26 mouse cellular contexts compared by ENCODE assay signal in the genomic region with DNA sequence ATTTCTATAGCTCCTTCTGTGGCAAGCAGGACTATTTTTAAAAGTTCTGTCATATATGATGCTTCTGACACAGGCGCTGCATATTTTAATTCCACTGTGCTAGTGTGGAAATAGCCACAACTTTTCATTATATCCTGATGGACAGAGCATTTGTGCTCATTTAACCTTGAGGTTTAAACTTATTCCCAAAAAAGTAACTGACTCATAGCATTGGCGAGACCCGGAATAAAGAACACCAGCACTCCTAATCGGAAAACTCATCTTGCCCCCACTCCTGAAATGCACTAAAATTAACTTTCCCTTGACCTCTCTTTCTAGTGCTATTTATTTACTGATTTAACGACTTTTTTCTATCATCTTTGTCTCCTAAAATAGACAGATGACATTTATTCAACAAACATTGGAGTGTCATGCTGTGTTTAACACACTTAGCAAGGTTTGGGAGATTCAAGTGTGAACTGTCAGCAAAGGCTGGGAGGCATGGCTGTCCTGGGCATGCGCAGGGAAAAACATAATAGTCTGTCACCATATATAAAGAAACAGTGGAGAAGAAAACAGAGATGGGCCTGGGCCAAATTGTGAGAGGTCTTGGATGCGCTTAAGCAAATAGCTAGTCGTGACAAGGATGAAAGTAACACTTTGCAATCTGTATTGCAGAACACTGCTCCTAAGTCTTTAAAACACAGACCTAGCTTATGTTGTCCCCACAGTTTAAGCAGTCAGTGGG.
A peak's percentile ranks its signal among the peaks of the same experiment; 100 is the strongest.
DNase-seq lines count a peak whose midpoint lies in the region; ATAC-seq and TF ChIP-seq lines count a peak whose summit lies in the region.
"Had no signal": no experiment of that assay in that cellular context is flagged by ENCODE, and none has a peak within 500 bp of the region (broad histone marks: within the 10 kb centered on the region; RNA-seq: fewer than 3 reads in every experiment).

No protein-coding gene starts in this region.

- H3K9ac ChIP-seq in forebrain, embryonic 16.5 days (replicated peaks; ENCODE audit: low read depth, low read length), result no peak overlapping the region
- H3K9ac ChIP-seq in heart, embryonic 14.5 days (ENCODE audit: low read length), result no peak overlapping the region
- H3K9ac ChIP-seq: liver, embryonic 15.5 days; midbrain, embryonic 15.5 days; stomach, embryonic 15.5 days had no signal

- TF ChIP-seq CTCF in layer of hippocampus, adult 2 months (conservative IDR thresholded peaks at IDR 0.05), result no peak
- no peak for TF ChIP-seq CTCF in olfactory bulb, adult 2 months (IDR thresholded peaks at IDR 0.05; ENCODE audit: insufficient read depth, low read depth, low read length)

- intact Hi-C loops in heart, postnatal 25 days (cut with DNase I), result no loop called here

- no peaks in the 10 kb centered on the region for H3K27me3 ChIP-seq in forebrain, embryonic 16.5 days (replicated peaks; ENCODE audit: control insufficient read depth, insufficient read depth, low read length)
- no peaks in the 10 kb centered on the region for H3K27me3 ChIP-seq in forebrain, embryonic 10.5 days (ENCODE audit: poor library complexity, severe bottlenecking)
- no peaks in the 10 kb centered on the region for H3K27me3 ChIP-seq in heart, embryonic 14.5 days (ENCODE audit: control insufficient read depth, insufficient read depth, low read length)
- H3K27me3 ChIP-seq: liver, embryonic 15.5 days; midbrain, embryonic 15.5 days; stomach, embryonic 15.5 days had no signal

- no peaks in the 10 kb centered on the region for H3K9me3 ChIP-seq in forebrain, embryonic 16.5 days (ENCODE audit: control insufficient read depth, low read length)
- H3K9me3 ChIP-seq in forebrain, embryonic 10.5 days, result no peaks in the 10 kb centered on the region
- H3K9me3 ChIP-seq in heart, embryonic 14.5 days (ENCODE audit: control insufficient read depth, low read length), result no peaks in the 10 kb centered on the region
- H3K9me3 ChIP-seq: embryonic facial prominence, embryonic 10.5 days; limb, embryonic 10.5 days; liver, embryonic 15.5 days; midbrain, embryonic 15.5 days; stomach, embryonic 15.5 days had no signal

- ATAC-seq in forebrain, embryonic 16.5 days, result 0 out of 2 replicates have a peak, but pooled peaks have one; percentile 36
- no peak for ATAC-seq in heart, embryonic 14.5 days (ENCODE audit: insufficient number of reproducible peaks, insufficient read depth, low FRiP score, low read depth)
- ATAC-seq: hindbrain, postnatal 0 days; midbrain, embryonic 15.5 days had no signal

- no peak for TF ChIP-seq POLR2A in olfactory bulb, adult 2 months (IDR thresholded peaks at IDR 0.05; ENCODE audit: insufficient read depth, low read depth, low read length)

- H3K4me2 ChIP-seq in forebrain, embryonic 16.5 days (ENCODE audit: low read length), result no peak overlapping the region
- H3K4me2 ChIP-seq in heart, embryonic 14.5 days (ENCODE audit: low read length), result peak overlapping the region; percentile 3; the same call in 1 of the 2 replicates
- H3K4me2 ChIP-seq: liver, embryonic 15.5 days; midbrain, embryonic 15.5 days; stomach, embryonic 15.5 days had no signal

- 58% methylated on average over 8 of the region's 8 CpGs for WGBS in forebrain, embryonic 16.5 days
- 86% methylated on average over 8 of the region's 8 CpGs for WGBS in forebrain, embryonic 10.5 days
- 45% methylated on average over 8 of the region's 8 CpGs for WGBS in heart, embryonic 14.5 days
- 53% methylated on average over 8 of the region's 8 CpGs for WGBS in olfactory bulb, adult 2 months

- H3K4me3 ChIP-seq in forebrain, embryonic 16.5 days (replicated peaks; ENCODE audit: low read length), result no peak overlapping the region
- no peak overlapping the region for H3K4me3 ChIP-seq in forebrain, embryonic 10.5 days
- no peak overlapping the region for H3K4me3 ChIP-seq in heart, embryonic 14.5 days (ENCODE audit: control insufficient read depth in 1 of 2, insufficient read depth in 1 of 2, low read depth in 1 of 2, low read length in 2 of 2)
- H3K4me3 ChIP-seq in layer of hippocampus, adult 2 months, result no peak overlapping the region
- H3K4me3 ChIP-seq in olfactory bulb, adult 2 months (ENCODE audit: insufficient read depth, low read depth, low read length), result no peak overlapping the region
- H3K4me3 ChIP-seq: embryonic facial prominence, embryonic 10.5 days; limb, embryonic 10.5 days; liver, embryonic 15.5 days; midbrain, embryonic 15.5 days; stomach, embryonic 15.5 days had no signal

- no peak overlapping the region for H3K27ac ChIP-seq in forebrain, embryonic 16.5 days (ENCODE audit: low read length)
- H3K27ac ChIP-seq in forebrain, embryonic 10.5 days, result no peak overlapping the region
- peak overlapping the region; percentile 21 to 56; a peak in 3 of 4 replicates for H3K27ac ChIP-seq in heart, embryonic 14.5 days (replicated peaks in 1 of 2; ENCODE audit: control insufficient read depth in 1 of 2, insufficient read depth in 1 of 2, low read depth in 2 of 2, low read length in 2 of 2)
- H3K27ac ChIP-seq in layer of hippocampus, adult 2 months, result peak overlapping the region; percentile 73
- 0 out of 2 replicates have a peak overlapping the region, but pooled peaks have one; percentile 57 for H3K27ac ChIP-seq in olfactory bulb, adult 2 months (ENCODE audit: insufficient read depth, low read depth, low read length)
- H3K27ac ChIP-seq: embryonic facial prominence, embryonic 10.5 days; hindbrain, postnatal 0 days; kidney, postnatal 0 days; limb, embryonic 10.5 days; liver, embryonic 15.5 days; macrophage; midbrain, embryonic 15.5 days; stomach, embryonic 15.5 days had no signal

- DNase-seq in forebrain, embryonic 10.5 days (ENCODE audit: extremely low spot score, low spot score), result no peak
- no peak for DNase-seq in heart, postnatal 25 days (ENCODE audit: low spot score)
- DNase-seq in layer of hippocampus, adult 2 months (ENCODE audit: low spot score in 2 of 2), result no peak
- no peak for DNase-seq in layer of hippocampus, adult 9-11 months
- no peak for DNase-seq in urinary bladder, postnatal 36 days (ENCODE audit: low spot score in 2 of 2)
- DNase-seq: adrenal gland, postnatal 25 days; B cell, adult 2 months; cerebellum, adult 11 months; cerebellum, adult 9-11 months; gastrocnemius, postnatal 14 days; heart, adult 18-20 months; kidney, adult 11 months; liver; right cerebral cortex, adult 18-20 months; thymus, postnatal 25 days had no signal

- no peaks in the 10 kb centered on the region for H3K36me3 ChIP-seq in forebrain, embryonic 16.5 days (ENCODE audit: control insufficient read depth, insufficient read depth)
- H3K36me3 ChIP-seq in forebrain, embryonic 10.5 days (replicated peaks), result no peaks in the 10 kb centered on the region
- no peaks in the 10 kb centered on the region for H3K36me3 ChIP-seq in heart, embryonic 14.5 days (ENCODE audit: control insufficient read depth, insufficient read depth, low read length)
- H3K36me3 ChIP-seq: embryonic facial prominence, embryonic 10.5 days; limb, embryonic 10.5 days; liver, embryonic 15.5 days; midbrain, embryonic 15.5 days; stomach, embryonic 15.5 days had no signal

- peaks cover 10% of the 10 kb centered on the region for H3K4me1 ChIP-seq in forebrain, embryonic 16.5 days (replicated peaks; ENCODE audit: control insufficient read depth, insufficient read depth, low read length)
- peaks cover 9% of the 10 kb centered on the region for H3K4me1 ChIP-seq in forebrain, embryonic 10.5 days
- H3K4me1 ChIP-seq in heart, embryonic 14.5 days (ENCODE audit: control insufficient read depth in 2 of 2, insufficient read depth in 2 of 2, low read length in 2 of 2), result peaks cover 0 to 10% of the 10 kb centered on the region in 2 experiments; a peak in 2 of 4 replicates
- peaks cover 2% of the 10 kb centered on the region; the same call in 1 of the 2 replicates for H3K4me1 ChIP-seq in olfactory bulb, adult 2 months (ENCODE audit: control insufficient read depth, insufficient read depth, low read length)
- H3K4me1 ChIP-seq: liver, embryonic 15.5 days; midbrain, embryonic 15.5 days; stomach, embryonic 15.5 days had no signal

Comparison
In these comparisons a context has a peak if more than half of its experiments do, and no peak if none do; other contexts are left out.
1. H3K27ac ChIP-seq: peak in heart, embryonic 14.5 days (2 of 2), layer of hippocampus, adult 2 months (single experiment) and olfactory bulb, adult 2 months (single experiment); none in forebrain, embryonic 16.5 days (single experiment) and forebrain, embryonic 10.5 days (single experiment).